Mouse (Mus musculus): ENCODE data around the gene Caskin1. TPM values are rescaled to one million over a fixed set of nuclear protein-coding genes. Genes with fewer than 3 reads are reported as not detected.

Caskin1 gene
- polyA plus RNA-seq, 1 experiment from 2014 or later = 52.2 TPM

DNA sequence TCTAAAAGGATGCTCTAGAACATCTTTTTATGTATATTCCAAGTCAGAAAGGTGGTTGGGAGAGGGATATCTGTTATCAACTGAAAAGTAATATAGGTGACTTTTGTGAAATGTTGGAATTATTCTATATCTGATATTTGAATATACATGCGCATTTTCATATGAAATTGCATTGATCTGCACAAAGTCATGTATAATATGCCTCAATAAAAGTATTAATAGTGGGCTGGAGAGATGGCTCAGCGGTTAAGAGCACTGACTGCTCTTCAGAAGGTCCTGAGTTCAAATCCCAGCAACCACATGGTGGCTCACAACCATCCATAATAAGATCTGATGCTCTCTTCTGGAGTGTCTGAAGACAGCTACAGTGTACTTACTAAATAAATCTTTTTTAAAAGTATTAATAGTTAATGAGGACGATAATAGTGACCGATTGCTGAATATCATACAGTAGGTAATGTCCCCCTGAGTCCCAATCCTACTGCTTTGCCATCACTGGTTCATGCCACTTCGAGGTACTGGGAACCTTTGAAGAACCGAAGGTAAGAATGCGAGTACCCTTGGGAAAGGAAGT lies 19.0 kb upstream of the Caskin1 start:
- H3K4me1 ChIP-seq (ENCODE audit: control insufficient read depth, insufficient read depth, low read length) = peaks cover 31% of the 10 kb centered on the region
- WGBS = 18% methylated on average over 7 of the region's 7 CpGs
- H3K4me2 ChIP-seq (ENCODE audit: low read depth, low read length) = peak overlapping the region; percentile 52
- H3K27ac ChIP-seq (ENCODE audit: low read depth, low read length) = peak overlapping the region; percentile 80
- H3K9ac ChIP-seq (replicated peaks; ENCODE audit: low read depth, low read length) = peak overlapping the region; percentile 87
- peak overlapping the region; percentile 78 for H3K4me3 ChIP-seq (ENCODE audit: low read depth, low read length)
- H3K36me3 ChIP-seq (ENCODE audit: control insufficient read depth, insufficient read depth, low read length) = peaks cover 8% of the 10 kb centered on the region; the same call in 1 of the 2 replicates
- H3K27me3 ChIP-seq (ENCODE audit: control insufficient read depth, insufficient read depth, low read length) = peaks cover 3% of the 10 kb centered on the region; the same call in 1 of the 2 replicates
- no peaks in the 10 kb centered on the region for H3K9me3 ChIP-seq (ENCODE audit: control insufficient read depth, low read length)
- ATAC-seq (ENCODE audit: low read depth) = no peak

DNA sequence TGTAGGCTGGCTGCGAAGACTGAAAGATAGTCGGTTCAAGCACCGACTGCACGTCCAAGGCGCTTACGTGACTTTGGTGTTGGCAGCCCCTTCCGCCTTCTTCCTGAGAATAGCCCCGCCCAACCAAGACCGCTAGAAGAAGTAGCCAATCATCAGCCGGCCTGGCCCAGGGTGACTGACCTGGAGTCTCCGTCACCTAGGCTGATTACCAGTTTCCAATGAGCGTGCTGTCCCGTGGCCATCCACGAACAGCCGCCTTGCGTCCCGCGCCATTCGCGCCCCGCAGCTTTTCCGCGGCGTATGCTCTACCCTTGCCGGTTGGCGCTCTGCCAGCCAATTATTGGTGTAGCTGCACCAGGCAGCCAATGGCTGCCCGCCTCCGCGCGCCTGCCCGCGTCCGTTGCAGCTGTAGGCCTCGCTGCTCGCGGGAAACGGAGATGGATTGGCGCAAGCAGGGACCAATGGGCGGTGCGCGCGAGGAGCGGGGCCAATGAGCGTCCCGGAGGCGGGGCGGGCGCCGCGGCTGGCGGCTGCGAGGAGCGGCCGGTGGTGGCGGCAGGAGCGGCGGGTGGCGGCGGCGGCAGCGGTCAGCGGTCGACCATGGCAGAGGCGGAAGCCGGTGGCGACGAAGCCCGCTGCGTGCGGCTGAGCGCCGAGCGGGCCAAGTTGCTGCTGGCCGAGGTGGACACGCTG lies 18.3 kb upstream of the Caskin1 start, which contains the start of the genes E4f1 and Pgp:
TSS of gene E4f1 (minus strand) at position 404 of the 693 bp plus-strand sequence.
TSS of gene Pgp (plus strand) at position 483 of the 693 bp plus-strand sequence.
- Histone ChIP-seq H3K4me1 (ENCODE audit: control insufficient read depth, insufficient read depth, low read length) (peaks cover 31% of the 10 kb centered on the region), H3K27me3 (ENCODE audit: control insufficient read depth, insufficient read depth, low read length) (peaks cover 3% of the 10 kb centered on the region; the same call in 1 of the 2 replicates), H3K36me3 (ENCODE audit: control insufficient read depth, insufficient read depth, low read length) (peaks cover 14% of the 10 kb centered on the region), H3K9ac (replicated peaks; ENCODE audit: low read depth, low read length) (peak within 1 kb of the TSS; percentile 87), H3K27ac (ENCODE audit: low read depth, low read length) (peak within 1 kb of the TSS; percentile 85), H3K9me3 (ENCODE audit: control insufficient read depth, low read length) (no peaks in the 10 kb centered on the region), H3K4me2 (ENCODE audit: low read depth, low read length) (peak within 1 kb of the TSS; percentile 99), H3K4me3 (ENCODE audit: low read depth, low read length) (peak within 1 kb of the TSS; percentile 78)
- ATAC-seq (ENCODE audit: low read depth) = peak; percentile 97
- WGBS = 0% methylated on average over 69 of the region's 75 CpGs

DNA sequence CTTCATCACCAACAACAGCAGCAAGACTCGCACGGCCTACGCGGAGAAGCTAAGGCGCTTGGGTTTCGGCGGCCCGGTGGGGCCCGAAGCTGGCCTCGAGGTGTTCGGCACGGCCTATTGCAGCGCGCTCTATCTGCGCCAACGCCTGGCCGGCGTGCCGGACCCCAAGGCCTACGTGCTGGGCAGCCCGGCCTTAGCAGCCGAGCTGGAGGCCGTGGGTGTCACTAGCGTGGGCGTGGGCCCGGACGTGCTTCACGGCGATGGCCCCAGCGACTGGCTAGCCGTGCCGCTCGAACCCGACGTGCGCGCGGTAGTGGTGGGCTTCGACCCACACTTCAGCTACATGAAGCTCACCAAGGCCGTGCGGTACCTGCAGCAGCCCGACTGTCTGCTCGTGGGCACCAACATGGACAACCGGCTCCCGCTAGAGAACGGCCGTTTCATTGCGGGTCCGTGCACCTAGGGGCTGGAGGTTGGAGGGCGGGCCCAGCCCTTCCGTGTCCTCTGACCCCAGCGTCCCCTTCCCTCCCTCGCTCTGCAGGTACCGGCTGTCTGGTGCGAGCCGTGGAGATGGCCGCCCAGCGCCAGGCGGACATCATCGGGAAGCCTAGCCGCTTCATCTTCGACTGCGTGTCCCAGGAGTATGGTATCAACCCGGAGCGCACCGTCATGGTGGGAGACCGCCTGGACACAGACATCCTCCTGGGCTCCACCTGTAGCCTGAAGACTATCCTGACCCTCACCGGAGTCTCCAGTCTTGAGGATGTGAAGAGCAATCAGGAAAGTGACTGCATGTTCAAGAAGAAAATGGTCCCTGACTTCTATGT lies 17.5 kb upstream of the Caskin1 start:
- peaks cover 23% of the 10 kb centered on the region for H3K36me3 ChIP-seq (ENCODE audit: control insufficient read depth, insufficient read depth, low read length)
- no peaks in the 10 kb centered on the region for H3K9me3 ChIP-seq (ENCODE audit: control insufficient read depth, low read length)
- peak; percentile 25 for ATAC-seq (ENCODE audit: low read depth)
- WGBS = under 1% methylated on average over 68 of the region's 68 CpGs
- peaks cover 3% of the 10 kb centered on the region; the same call in 1 of the 2 replicates for H3K27me3 ChIP-seq (ENCODE audit: control insufficient read depth, insufficient read depth, low read length)
- H3K27ac ChIP-seq (ENCODE audit: low read depth, low read length) = peak overlapping the region; percentile 85
- peak overlapping the region; percentile 99 for H3K4me2 ChIP-seq (ENCODE audit: low read depth, low read length)
- H3K9ac ChIP-seq (replicated peaks; ENCODE audit: low read depth, low read length) = peak overlapping the region; percentile 87
- peaks cover 31% of the 10 kb centered on the region for H3K4me1 ChIP-seq (ENCODE audit: control insufficient read depth, insufficient read depth, low read length)
- H3K4me3 ChIP-seq (ENCODE audit: low read depth, low read length) = peak overlapping the region; percentile 78

DNA sequence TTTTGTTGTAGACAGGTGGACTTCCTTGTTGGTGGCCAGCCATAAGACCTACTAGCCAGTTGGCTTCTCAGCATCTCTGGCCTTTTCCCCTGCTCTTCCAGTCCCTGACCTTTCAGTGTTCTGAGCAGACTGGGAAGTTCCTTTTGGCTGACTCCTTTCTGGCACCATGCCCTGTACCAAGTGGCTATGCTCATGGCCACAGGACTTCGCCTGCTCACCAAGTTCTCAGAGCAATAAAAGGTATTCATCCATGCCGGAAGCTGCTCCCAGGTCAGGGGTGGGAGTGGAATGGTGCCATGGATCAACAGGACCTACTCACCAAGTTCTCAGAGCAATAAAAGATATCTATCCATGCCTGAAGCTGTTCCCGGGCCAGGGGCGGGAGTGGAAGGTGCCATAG lies 15.9 kb upstream of the Caskin1 start:
- H3K27me3 ChIP-seq (ENCODE audit: control insufficient read depth, insufficient read depth, low read length) = peaks cover 3% of the 10 kb centered on the region; the same call in 1 of the 2 replicates
- peak overlapping the region; percentile 99 for H3K4me2 ChIP-seq (ENCODE audit: low read depth, low read length)
- no peak overlapping the region for H3K9ac ChIP-seq (replicated peaks; ENCODE audit: low read depth, low read length)
- no peaks in the 10 kb centered on the region for H3K9me3 ChIP-seq (ENCODE audit: control insufficient read depth, low read length)
- H3K4me3 ChIP-seq (ENCODE audit: low read depth, low read length) = no peak overlapping the region; the same call in 1 of the 2 replicates
- H3K4me1 ChIP-seq (ENCODE audit: control insufficient read depth, insufficient read depth, low read length) = peaks cover 31% of the 10 kb centered on the region
- WGBS = 59% methylated on average over 4 of the region's 4 CpGs
- no peak overlapping the region for H3K27ac ChIP-seq (ENCODE audit: low read depth, low read length)
- ATAC-seq (ENCODE audit: low read depth) = no peak
- peaks cover 32% of the 10 kb centered on the region for H3K36me3 ChIP-seq (ENCODE audit: control insufficient read depth, insufficient read depth, low read length)

DNA sequence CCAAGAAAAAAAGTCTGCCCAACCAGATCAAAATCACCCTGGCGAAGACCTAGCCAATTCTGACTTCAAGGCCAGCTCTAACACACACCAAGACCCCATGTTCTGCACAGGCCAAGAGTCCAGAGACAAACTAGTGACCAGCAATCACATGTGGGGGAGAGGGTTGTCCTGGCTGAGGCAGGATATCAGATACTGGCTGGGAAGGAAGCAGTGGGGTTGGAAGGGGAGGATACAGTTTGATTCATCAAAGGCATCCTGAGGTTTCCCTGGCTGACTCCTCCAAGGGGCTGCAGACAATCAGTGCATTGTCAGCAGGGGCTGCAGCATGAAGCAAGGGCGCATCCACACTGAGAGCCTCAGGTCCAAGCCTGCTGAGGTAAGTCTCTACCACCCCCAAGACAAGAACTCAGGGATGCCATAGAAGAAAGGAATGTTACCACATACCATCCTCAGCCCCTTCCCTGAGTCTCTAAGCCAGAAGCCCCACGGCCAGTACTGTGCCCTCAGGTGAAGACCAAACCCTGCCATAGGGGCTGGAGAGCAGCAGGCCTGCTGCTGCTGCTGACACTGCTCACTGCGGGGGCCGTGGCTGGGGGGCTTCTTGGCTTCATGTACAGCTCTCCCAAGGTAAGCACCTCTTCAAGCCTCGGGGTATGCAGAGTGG lies 14.7 kb upstream of the Caskin1 start, which contains the start of gene Bricd5:
TSS of gene Bricd5 (plus strand) at position 273 of the 664 bp plus-strand sequence.
- Histone ChIP-seq H3K9me3 (ENCODE audit: control insufficient read depth, low read length) (no peaks in the 10 kb centered on the region), H3K9ac (replicated peaks; ENCODE audit: low read depth, low read length) (no peak within 1 kb of the TSS), H3K27me3 (ENCODE audit: control insufficient read depth, insufficient read depth, low read length) (peaks cover 3% of the 10 kb centered on the region; the same call in 1 of the 2 replicates), H3K27ac (ENCODE audit: low read depth, low read length) (no peak within 1 kb of the TSS; the same call in 1 of the 2 replicates), H3K4me3 (ENCODE audit: low read depth, low read length) (no peak within 1 kb of the TSS), H3K36me3 (ENCODE audit: control insufficient read depth, insufficient read depth, low read length) (peaks cover 32% of the 10 kb centered on the region), H3K4me1 (ENCODE audit: control insufficient read depth, insufficient read depth, low read length) (peaks cover 40% of the 10 kb centered on the region), H3K4me2 (ENCODE audit: low read depth, low read length) (peak within 1 kb of the TSS; percentile 99; the same call in 1 of the 2 replicates)
- ATAC-seq (ENCODE audit: low read depth) = no peak
- 80% methylated on average over 6 of the region's 6 CpGs for WGBS

DNA sequence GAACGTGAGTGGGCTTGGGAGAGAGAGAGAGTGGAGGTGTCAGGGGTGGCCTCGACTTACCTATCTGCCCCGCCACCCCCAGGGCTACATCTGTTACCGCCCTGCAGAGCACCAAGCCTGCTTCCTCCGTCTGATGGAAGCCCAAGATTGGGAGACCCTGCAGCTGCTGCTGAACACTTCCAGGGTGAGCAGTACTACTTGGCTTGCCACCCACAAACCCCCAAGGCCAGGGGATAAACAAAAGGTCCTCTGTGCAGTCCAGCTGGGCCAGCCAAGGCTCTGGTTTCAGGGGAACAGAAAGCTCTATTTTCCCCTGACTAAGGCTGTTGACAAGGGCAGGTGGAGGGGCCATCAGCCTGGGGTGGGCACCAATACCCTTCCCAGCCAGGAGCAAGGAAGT lies 13.8 kb upstream of the Caskin1 start:
- H3K4me1 ChIP-seq (ENCODE audit: control insufficient read depth, insufficient read depth, low read length) = peaks cover 40% of the 10 kb centered on the region
- ATAC-seq (ENCODE audit: low read depth) = no peak

DNA sequence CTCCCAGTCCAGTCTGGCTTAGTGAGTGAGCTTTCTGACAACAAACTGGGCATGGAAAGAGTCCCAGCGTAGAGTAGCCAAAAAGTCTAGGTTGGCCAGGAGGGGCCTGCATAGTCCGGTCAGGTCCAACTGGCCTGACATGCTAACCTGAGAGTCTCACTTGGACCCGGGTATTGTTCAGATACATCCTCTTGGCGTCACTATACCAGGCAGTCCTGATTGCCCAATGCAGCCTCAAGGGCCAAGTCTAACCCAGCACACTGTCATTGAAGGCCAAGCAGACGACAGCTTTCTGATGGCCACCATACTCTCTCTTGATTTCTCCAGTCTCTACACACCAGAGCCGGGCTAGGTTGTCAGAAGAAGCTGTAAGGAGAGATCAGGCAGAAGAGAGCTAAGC lies 12.8 kb upstream of the Caskin1 start:
- Histone ChIP-seq H3K4me1 (ENCODE audit: control insufficient read depth, insufficient read depth, low read length) (peaks cover 40% of the 10 kb centered on the region), H3K9me3 (ENCODE audit: control insufficient read depth, low read length) (no peaks in the 10 kb centered on the region), H3K9ac (replicated peaks; ENCODE audit: low read depth, low read length) (no peak overlapping the region), H3K4me2 (ENCODE audit: low read depth, low read length) (no peak overlapping the region), H3K27me3 (ENCODE audit: control insufficient read depth, insufficient read depth, low read length) (peaks cover under 1% of the 10 kb centered on the region; the same call in 1 of the 2 replicates), H3K36me3 (ENCODE audit: control insufficient read depth, insufficient read depth, low read length) (peaks cover 32% of the 10 kb centered on the region), H3K27ac (ENCODE audit: low read depth, low read length) (no peak overlapping the region), H3K4me3 (ENCODE audit: low read depth, low read length) (no peak overlapping the region)
- ATAC-seq (ENCODE audit: low read depth) = no peak
- WGBS = 91% methylated on average over 6 of the region's 6 CpGs

More for the DNA sequence above, 13.8 kb upstream of the Caskin1 start:
- Histone ChIP-seq H3K36me3 (ENCODE audit: control insufficient read depth, insufficient read depth, low read length) (peaks cover 32% of the 10 kb centered on the region), H3K9me3 (ENCODE audit: control insufficient read depth, low read length) (no peaks in the 10 kb centered on the region), H3K27me3 (ENCODE audit: control insufficient read depth, insufficient read depth, low read length) (peaks cover 3% of the 10 kb centered on the region; the same call in 1 of the 2 replicates), H3K27ac (ENCODE audit: low read depth, low read length) (no peak overlapping the region), H3K9ac (replicated peaks; ENCODE audit: low read depth, low read length) (no peak overlapping the region), H3K4me2 (ENCODE audit: low read depth, low read length) (no peak overlapping the region), H3K4me3 (ENCODE audit: low read depth, low read length) (no peak overlapping the region)
- 89% methylated on average over 5 of the region's 5 CpGs for WGBS

DNA sequence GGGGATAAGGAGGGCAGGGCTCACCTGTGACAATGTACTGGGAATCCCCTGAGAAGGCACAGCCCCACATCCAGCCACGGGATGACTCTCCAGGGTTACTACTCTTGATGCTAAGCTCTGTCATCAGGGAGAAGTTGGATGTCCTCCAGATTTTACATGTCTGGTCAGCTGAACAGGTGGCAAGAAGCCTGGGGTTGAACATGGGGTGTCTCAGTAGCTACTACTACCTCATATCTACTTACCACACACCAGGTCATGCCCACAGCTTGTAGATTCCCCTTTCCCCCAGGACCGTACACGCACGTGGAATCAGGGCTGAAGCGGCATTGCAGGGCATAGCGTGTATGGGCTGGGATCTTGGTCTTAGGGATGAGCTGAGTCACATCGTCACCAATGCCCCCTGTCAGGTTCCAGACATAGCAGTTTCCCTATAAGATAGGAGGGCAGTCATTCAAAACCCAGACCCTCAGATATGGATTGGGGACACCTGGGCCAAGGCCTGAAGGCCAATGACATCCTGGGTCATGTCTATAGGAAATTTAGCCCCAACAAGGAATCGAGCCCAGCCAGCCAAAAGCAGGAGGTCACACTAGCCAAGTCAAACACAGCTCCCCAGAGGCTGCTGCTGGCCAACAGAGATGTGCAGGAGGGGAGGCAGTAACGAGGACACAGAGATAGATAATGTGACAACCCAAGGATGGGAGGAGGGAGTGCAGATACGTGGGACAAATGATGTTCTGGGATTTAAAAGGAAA lies 12.2 kb upstream of the Caskin1 start:
- no peaks in the 10 kb centered on the region for H3K27me3 ChIP-seq (ENCODE audit: control insufficient read depth, insufficient read depth, low read length)
- ATAC-seq (ENCODE audit: low read depth) = no peak
- no peak overlapping the region for H3K27ac ChIP-seq (ENCODE audit: low read depth, low read length)
- 92% methylated on average over 10 of the region's 10 CpGs for WGBS
- peaks cover 32% of the 10 kb centered on the region for H3K36me3 ChIP-seq (ENCODE audit: control insufficient read depth, insufficient read depth, low read length)
- H3K4me3 ChIP-seq (ENCODE audit: low read depth, low read length) = no peak overlapping the region
- no peak overlapping the region for H3K4me2 ChIP-seq (ENCODE audit: low read depth, low read length)
- no peaks in the 10 kb centered on the region for H3K9me3 ChIP-seq (ENCODE audit: control insufficient read depth, low read length)
- H3K9ac ChIP-seq (replicated peaks; ENCODE audit: low read depth, low read length) = no peak overlapping the region
- H3K4me1 ChIP-seq (ENCODE audit: control insufficient read depth, insufficient read depth, low read length) = peaks cover 36% of the 10 kb centered on the region

All from neural tube, embryonic 14.5 days (tissue).